Mouse (Mus musculus): ENCODE measurements at regions not wholly inside any gene's neighbourhood (a gene's known extent, or its start where the extent isn't known, plus 50 kb on each side); places are given as distances from the start of the nearest gene placed in this dataset.
A peak's percentile ranks its signal among the peaks of the same experiment; 100 is the strongest.

DNA sequence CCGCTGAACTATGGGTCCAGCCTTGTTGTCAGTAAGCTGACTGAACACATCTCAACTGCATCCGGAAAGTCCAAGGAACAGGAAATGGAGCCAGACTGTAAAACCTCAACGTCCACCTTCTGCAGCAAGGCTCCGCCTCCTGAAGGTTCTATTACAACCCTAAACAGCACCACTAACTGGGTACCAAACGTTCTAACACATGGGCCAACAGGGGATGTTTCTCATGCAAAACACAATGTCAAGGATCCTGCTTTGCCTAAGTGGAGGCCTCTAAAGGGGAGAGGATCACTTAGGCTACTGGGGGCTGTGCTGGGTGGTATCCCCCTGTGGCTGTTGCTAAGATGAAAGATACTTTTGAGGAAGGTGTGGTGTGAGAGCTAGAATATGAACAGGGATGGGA lies 51.0 kb upstream of the Stt3b start:
- no peak for TF ChIP-seq CTCF (IDR thresholded peaks at IDR 0.05)
- no peak for ATAC-seq
- H3K9ac ChIP-seq (replicated peaks; ENCODE audit: low read depth), result no peak overlapping the region
- no peak overlapping the region for H3K27ac ChIP-seq (ENCODE audit: low read length)
- 49% methylated on average over 5 of the region's 5 CpGs for WGBS
- no peaks in the 10 kb centered on the region for H3K36me3 ChIP-seq (ENCODE audit: insufficient read depth, low read length)
- no peaks in the 10 kb centered on the region for H3K9me3 ChIP-seq (ENCODE audit: low read length)
- H3K4me1 ChIP-seq (ENCODE audit: insufficient read depth, low read depth, low read length), result no peaks in the 10 kb centered on the region; the same call in 1 of the 2 replicates
- no peak for DNase-seq (ENCODE audit: low spot score)
- H3K27me3 ChIP-seq (replicated peaks; ENCODE audit: insufficient read depth, low read length), result no peaks in the 10 kb centered on the region
- H3K4me3 ChIP-seq (ENCODE audit: low read depth, low read length), result no peak overlapping the region
- no peak overlapping the region for H3K4me2 ChIP-seq (replicated peaks; ENCODE audit: low read depth, low read length)

DNA sequence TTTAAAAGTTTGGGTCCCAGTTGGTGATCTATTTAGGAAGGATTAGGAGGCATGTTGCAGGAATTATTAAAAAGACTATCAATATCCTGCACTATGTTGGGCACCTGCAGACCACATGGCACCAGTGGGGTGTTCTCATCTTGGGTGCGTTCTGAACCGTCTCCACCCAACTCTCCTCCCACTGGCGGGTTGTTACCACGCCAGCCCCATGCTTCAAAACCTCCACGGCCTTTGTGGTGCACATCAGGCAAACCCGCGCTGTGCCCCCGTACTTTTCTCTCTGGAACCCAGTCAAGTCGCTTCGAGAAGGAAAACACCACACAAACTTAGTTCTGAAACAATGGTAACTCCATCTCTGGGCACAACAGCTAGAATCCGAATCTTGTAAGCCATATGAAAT lies 51.7 kb upstream of the Stt3b start:
- no peaks in the 10 kb centered on the region for H3K36me3 ChIP-seq (ENCODE audit: insufficient read depth, low read length)
- ATAC-seq (no peak), DNase-seq (ENCODE audit: low spot score) (no peak)
- no peak overlapping the region for H3K4me3 ChIP-seq (ENCODE audit: low read depth, low read length)
- TF ChIP-seq CTCF (IDR thresholded peaks at IDR 0.05) (no peak), EP300 (IDR thresholded peaks at IDR 0.05) (no peak)
- H3K27me3 ChIP-seq (replicated peaks; ENCODE audit: insufficient read depth, low read length), result no peaks in the 10 kb centered on the region
- H3K9ac ChIP-seq (replicated peaks; ENCODE audit: low read depth), result no peak overlapping the region
- H3K9me3 ChIP-seq (ENCODE audit: low read length), result no peaks in the 10 kb centered on the region
- WGBS, result 89% methylated on average over 11 of the region's 11 CpGs
- H3K4me1 ChIP-seq (ENCODE audit: insufficient read depth, low read depth, low read length), result no peaks in the 10 kb centered on the region
- H3K27ac ChIP-seq (ENCODE audit: low read length), result no peak overlapping the region
- H3K4me2 ChIP-seq (replicated peaks; ENCODE audit: low read depth, low read length), result no peak overlapping the region

DNA sequence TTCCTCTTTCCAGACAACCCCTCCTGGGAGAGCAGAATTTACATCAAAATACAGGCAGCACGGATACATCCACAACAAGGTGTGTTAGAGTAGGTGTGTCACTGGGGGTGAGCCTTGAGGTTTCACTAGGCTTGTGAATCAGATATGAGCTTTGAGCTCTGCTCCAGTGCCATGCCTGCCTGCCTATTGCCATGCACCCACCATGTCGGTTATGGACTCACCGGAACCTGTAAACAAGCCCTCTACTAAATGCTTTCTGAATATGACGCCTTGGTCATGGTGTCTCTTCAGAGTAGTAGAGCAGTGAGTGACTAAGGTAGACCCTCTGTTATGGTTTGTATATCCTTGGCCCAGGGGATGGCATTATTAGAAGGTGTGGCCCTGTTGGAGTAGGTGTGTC lies 52.3 kb upstream of the Stt3b start:
- WGBS, result 93% methylated on average over 4 of the region's 4 CpGs
- no peak for DNase-seq (ENCODE audit: low spot score)

DNA sequence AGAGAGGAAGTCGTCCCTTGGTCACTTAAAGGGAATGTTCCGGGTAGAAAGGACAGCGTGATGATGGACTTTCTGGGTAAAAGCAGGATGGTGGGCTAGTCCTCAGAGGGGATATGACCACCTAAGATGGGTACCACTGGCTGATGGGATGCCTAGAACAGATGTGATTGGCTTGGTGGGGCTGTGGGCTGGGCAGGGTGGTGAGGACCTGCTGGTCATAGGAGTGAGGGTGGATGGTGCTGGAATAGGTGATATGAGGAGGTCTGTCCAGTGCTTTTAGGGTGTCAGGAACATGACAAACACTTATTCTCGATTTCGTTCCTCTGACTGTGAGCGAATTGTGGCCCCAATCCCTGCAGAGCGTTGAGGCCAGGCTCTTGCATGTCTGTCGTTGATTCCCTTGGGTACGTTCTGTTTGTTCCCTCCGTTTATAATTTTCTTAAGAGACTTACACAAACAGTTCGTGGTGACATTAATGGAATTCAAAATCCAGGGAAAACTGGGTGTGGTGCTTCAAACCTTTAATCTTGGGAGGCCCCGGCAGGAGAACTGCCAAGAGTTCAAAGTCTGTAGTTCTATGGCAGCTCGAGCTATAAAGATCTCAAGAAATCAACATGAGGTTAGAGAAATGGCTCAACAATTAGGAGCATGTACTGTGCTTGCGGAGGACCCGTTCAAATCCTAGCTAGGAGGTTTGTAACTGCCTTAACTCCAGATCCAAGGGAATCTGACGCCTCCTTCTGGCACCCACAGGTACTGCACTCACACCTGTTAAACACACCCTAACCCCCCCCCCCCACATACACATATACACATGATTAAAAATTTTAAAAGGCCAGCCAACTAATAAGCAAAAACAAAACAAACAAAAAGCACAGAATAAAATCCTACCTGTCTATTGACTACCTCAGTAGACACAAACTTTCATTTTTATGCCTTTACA lies 55.0 kb upstream of the Stt3b start:
- no peak for DNase-seq (ENCODE audit: low spot score)
- Histone ChIP-seq H3K4me1 (ENCODE audit: insufficient read depth, low read depth, low read length) (no peaks in the 10 kb centered on the region), H3K36me3 (ENCODE audit: insufficient read depth, low read length) (no peaks in the 10 kb centered on the region), H3K27me3 (replicated peaks; ENCODE audit: insufficient read depth, low read length) (no peaks in the 10 kb centered on the region), H3K9me3 (ENCODE audit: low read length) (no peaks in the 10 kb centered on the region), H3K27ac (ENCODE audit: low read length) (no peak overlapping the region), H3K9ac (replicated peaks; ENCODE audit: low read depth) (no peak overlapping the region), H3K4me2 (replicated peaks; ENCODE audit: low read depth, low read length) (no peak overlapping the region), H3K4me3 (ENCODE audit: low read depth, low read length) (no peak overlapping the region)
- ATAC-seq, result no peak
- 83% methylated on average over 16 of the region's 16 CpGs for WGBS
- TF ChIP-seq EP300 (IDR thresholded peaks at IDR 0.05), result no peak
- TF ChIP-seq CTCF (IDR thresholded peaks at IDR 0.05), result peak; percentile 42

More for the DNA sequence above, 52.3 kb upstream of the Stt3b start:
- Histone ChIP-seq H3K9ac (replicated peaks; ENCODE audit: low read depth) (no peak overlapping the region), H3K4me1 (ENCODE audit: insufficient read depth, low read depth, low read length) (no peaks in the 10 kb centered on the region), H3K4me2 (replicated peaks; ENCODE audit: low read depth, low read length) (no peak overlapping the region), H3K9me3 (ENCODE audit: low read length) (no peaks in the 10 kb centered on the region), H3K27me3 (replicated peaks; ENCODE audit: insufficient read depth, low read length) (no peaks in the 10 kb centered on the region), H3K4me3 (ENCODE audit: low read depth, low read length) (no peak overlapping the region), H3K27ac (ENCODE audit: low read length) (no peak overlapping the region), H3K36me3 (ENCODE audit: insufficient read depth, low read length) (no peaks in the 10 kb centered on the region)
- no peak for ATAC-seq
- no peak for TF ChIP-seq EP300 (IDR thresholded peaks at IDR 0.05)
- no peak for TF ChIP-seq CTCF (IDR thresholded peaks at IDR 0.05)

DNA sequence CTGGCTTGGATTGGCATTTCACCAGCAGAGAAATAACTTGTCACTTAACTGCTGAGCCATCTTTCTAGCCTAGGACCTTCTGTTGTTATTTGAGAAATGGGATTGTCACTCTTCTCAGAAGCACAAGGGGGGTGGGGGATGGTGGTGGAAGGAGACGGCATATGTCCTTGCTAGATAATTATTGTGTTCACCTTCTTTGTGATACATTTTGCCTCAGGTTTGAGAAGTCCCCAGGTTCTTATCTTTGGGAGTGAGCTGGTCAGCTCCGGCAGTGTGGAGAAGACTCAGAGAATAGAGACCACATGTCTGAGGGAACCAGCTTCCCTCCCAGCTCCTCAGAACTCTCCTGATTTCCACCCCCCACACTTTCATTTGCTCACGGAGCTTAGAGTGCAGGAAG lies 57.6 kb upstream of the Stt3b start:
- no peak for ATAC-seq
- no peaks in the 10 kb centered on the region for H3K4me1 ChIP-seq (ENCODE audit: insufficient read depth, low read depth, low read length)

DNA sequence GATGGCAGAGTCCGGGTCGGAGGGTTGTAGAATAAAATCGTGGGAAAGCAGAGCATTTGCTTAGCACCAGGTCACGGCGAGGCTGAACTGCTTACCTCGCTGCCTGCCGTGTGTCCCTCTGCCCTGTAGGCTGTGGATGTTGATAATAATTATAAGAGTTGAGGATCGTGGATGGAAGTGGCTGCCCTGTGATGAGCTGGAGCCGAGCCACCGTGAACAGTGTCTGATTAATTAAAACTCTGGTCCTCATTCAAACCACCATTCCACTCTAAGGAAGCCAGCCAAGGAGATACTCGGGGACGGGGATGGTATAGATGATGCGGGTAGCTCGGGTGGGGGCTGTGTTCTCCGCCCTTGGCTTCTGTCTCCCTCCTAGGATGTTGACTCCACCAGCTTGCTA lies 70.1 kb upstream of the Stt3b start:
- 72% methylated on average over 15 of the region's 15 CpGs for WGBS
- no peaks in the 10 kb centered on the region for H3K4me1 ChIP-seq (ENCODE audit: insufficient read depth, low read depth, low read length)
- no peaks in the 10 kb centered on the region for H3K27me3 ChIP-seq (replicated peaks; ENCODE audit: insufficient read depth, low read length)
- DNase-seq (ENCODE audit: low spot score), result no peak
- H3K4me2 ChIP-seq (replicated peaks; ENCODE audit: low read depth, low read length), result no peak overlapping the region
- no peak overlapping the region for H3K27ac ChIP-seq (ENCODE audit: low read length)
- H3K4me3 ChIP-seq (ENCODE audit: low read depth, low read length), result no peak overlapping the region
- H3K9me3 ChIP-seq (ENCODE audit: low read length), result no peaks in the 10 kb centered on the region
- no peaks in the 10 kb centered on the region for H3K36me3 ChIP-seq (ENCODE audit: insufficient read depth, low read length)
- no peak for TF ChIP-seq CTCF (IDR thresholded peaks at IDR 0.05)
- no peak for TF ChIP-seq EP300 (IDR thresholded peaks at IDR 0.05)
- ATAC-seq, result no peak
- no peak overlapping the region for H3K9ac ChIP-seq (replicated peaks; ENCODE audit: low read depth)

More for the DNA sequence above, 57.6 kb upstream of the Stt3b start:
- 64% methylated on average over 3 of the region's 3 CpGs for WGBS
- TF ChIP-seq CTCF (IDR thresholded peaks at IDR 0.05) (no peak), EP300 (IDR thresholded peaks at IDR 0.05) (no peak)
- H3K9me3 ChIP-seq (ENCODE audit: low read length), result no peaks in the 10 kb centered on the region
- no peak overlapping the region for H3K27ac ChIP-seq (ENCODE audit: low read length)
- H3K4me3 ChIP-seq (ENCODE audit: low read depth, low read length), result no peak overlapping the region
- no peaks in the 10 kb centered on the region for H3K36me3 ChIP-seq (ENCODE audit: insufficient read depth, low read length)
- no peak overlapping the region for H3K9ac ChIP-seq (replicated peaks; ENCODE audit: low read depth)
- DNase-seq (ENCODE audit: low spot score), result no peak
- no peak overlapping the region for H3K4me2 ChIP-seq (replicated peaks; ENCODE audit: low read depth, low read length)
- no peaks in the 10 kb centered on the region for H3K27me3 ChIP-seq (replicated peaks; ENCODE audit: insufficient read depth, low read length)

Measured in lung, postnatal 0 days (tissue).